Mouse (Mus musculus) lung, postnatal 25 days (tissue): ENCODE results near the gene Fut7.

ENCODE experiments used
- DNase-seq: peaks from one replicate; pipeline ENCODE4 v3.0.0; 2022; ENCODE audit warnings: low spot score

The Fut7 gene

DNA sequence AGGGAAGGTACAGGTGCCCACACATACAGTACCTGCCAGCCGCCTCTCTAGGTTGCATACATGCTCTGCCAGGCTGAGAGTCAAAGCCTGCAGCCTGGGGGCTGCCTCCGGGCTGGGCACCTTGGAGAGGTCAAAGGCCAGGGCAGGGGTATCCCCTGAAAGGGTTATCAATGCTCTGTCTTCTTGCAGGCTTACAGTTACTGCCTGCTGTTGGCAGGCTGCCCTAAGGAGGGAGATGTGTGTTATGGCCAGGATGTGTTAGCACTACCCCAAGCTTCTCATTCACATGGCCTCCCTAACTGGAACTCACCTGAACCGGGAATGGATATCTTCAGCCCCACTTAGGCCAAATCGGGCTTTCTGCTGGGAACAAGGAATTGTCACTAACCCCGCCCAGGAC lies 37.1 kb downstream of the Fut7 start:
- DNase-seq, result no peak

- DNase-seq, result peak; percentile 97
Observed at GRCm38 (mm10) chr2:25460551-25461309, 37.7 kb downstream of the Fut7 start, which contains the start of gene Paxx. Paxx (minus strand) TSS chr2:25461094.

- no peak for DNase-seq
Observed at GRCm38 (mm10) chr2:25461407-25461806, 38.3 kb downstream of the Fut7 start.

DNA sequence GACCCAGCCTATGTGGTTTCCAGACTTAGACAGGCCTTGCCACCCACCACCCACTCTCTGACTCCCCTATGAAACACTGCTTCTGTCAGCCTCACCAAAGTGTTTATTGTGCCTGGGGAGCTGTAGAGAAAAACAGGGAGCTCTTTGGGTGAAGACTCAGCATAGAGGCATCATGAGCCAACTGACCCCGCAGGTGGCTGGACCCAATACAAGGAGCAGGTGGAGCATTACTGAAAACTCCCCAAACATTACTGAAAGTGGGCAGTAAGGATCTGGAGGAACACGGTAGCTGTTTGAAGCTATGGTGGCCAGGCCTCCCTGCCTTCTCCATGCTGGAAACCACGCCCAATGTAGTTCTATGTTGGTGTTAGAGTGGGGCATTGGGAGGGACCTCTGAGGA lies 40.6 kb downstream of the Fut7 start:
- no peak for DNase-seq

DNA sequence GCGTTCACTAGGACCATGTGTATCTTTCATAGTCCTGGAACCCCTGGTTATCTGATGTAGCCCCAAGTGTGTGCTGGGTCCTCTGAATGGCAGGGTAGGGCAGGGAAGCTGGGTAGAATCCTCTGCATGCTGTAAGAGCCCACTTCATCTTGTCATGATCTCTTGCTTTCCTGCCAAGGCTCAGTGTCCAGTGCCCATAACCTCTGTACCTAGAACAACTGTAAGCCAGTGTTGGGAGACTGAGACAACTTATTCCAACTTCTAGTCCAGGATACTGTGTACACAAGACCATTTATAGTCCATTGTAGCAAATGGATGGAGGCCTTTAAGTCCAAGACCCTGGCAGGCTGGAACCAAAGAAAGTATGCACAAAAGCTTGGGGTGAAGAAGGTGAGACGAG lies 42.2 kb downstream of the Fut7 start:
- no peak for DNase-seq

DNA sequence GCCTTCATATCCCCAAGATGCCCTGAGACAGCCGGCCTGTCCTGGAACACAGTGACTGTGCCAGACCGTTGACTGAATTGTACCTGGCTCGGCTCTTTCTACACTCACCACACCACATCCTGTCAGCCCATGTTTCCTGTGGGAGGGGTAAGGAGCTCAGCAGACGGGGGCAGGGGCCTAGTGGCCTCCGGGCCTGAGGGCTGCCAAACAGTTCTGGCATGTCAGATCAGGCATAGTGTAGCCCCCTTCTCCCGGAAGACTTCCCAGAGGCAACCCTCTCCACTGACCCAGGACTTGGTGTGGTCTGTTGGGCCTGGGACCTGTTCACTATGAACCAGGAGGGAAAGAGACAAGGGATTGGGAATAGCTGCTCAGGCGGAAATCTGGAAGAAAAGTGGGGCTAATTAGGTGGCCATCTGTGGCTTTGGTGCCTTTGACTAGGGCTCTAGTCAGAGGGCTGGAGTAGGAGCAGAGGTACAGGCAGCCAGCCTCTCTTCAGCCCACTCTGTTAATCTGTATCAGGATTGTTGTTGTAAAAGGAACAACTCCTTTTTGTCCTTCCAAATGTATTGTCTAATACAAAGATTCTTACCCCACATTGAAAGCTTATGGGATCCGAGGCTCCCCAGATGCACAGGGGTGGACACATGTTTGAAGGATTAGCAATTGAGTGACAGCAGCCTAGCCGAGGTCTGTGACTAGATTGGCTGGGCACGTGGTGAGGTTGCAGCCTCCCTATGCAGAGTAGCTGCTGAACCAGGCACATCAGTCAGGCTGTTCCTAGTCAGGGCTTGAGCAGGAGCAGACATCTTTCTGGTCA lies 43.0 kb downstream of the Fut7 start:
- peak; percentile 34 for DNase-seq

- no peak for DNase-seq
Observed at GRCm38 (mm10) chr2:25467606-25468303, 44.7 kb downstream of the Fut7 start.

DNA sequence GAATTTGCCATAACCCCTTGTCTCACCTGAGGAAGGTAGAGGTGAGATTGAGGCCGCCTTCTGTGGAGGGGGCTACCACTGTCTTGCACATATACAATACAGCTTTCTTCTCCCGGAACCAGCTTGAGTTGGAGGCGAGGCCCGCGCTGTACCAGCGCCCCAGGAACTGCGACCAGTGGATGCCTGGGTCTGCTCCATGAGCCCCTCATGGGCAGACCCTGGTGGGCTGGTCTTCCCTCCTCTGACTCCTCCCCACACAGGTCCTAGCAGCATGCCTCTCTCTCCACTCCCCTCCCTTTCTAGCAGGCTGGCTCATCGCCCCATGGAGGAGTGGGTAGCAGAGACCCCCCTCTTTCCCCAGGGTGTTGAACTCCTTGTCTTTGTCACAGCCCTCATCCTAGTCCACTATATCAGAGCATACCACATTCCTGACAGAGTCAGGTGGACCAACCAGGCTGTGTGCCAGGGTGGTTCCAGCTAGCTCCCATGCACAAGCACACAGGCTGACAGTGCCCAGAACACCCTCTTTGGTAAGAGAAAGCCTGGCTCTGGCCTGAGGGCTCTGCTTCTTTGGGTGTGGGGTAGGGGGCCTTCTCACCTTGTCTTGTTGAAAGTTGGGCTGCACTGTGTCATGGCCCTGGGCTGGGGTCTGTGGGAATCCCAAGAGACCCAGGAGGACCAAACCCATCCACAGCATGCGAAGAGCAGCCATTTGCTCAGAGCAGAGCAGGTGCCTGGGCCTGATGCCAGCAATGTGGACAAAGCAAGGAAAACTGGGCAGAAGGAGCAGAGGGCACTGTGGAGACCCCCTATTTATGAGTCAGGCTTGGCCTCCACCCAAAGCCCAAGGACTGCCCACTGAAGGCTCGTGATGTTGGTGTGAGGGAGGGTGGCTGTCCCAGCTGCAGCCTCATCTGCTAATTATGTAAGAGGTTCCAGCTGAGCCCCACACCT lies 46.2 kb downstream of the Fut7 start:
- DNase-seq, result no peak

DNA sequence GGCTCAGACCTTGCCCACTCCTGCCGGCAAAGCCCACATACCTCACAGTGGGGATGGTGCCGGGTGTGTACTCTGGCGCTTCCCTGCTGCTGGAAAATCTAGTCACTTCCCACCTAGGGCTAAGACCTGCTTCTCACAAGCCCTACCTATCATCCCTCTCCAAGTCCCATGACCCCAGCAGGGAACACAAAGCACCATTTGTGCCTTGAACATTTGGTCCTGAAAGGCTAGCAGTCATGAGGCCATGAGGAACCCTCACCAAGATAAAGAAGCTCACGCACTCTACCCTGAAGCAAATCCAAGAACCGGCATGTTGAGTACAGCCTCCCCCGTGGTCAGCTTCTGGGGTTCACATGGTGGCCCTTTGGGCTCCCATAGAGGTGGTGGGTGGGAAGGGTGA lies 46.9 kb downstream of the Fut7 start, which contains the start of gene Ptgds:
Gene Ptgds, minus strand, starts transcription at position 78 of the 400 bp plus-strand sequence.
- no peak for DNase-seq

DNA sequence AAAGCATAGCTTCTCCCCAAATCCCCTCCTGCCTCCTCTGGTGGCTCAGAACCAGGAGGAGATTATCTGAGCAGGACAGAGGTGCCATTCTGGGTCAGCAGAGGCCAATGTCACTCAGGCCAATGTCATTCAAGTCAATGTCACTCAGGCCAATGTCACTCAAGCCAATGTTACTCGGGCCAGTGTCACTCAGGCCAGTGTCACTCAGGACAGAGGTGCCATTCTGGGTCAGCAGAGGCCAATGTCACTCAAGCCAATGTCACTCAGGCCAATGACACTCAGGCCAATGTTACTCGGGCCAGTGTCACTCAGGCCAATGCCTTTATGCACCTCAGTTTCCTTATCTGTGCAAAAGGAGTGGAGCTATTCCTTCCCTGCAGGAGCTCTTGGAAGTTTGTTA lies 49.5 kb downstream of the Fut7 start:
- DNase-seq, result no peak
